Mouse (Mus musculus): ENCODE measurements around the gene Samd4.

GRCm38 (mm10) chr14:47023529-47023928, 140.9 kb downstream of the Samd4 start:
- TF ChIP-seq CTCF (conservative IDR thresholded peaks at IDR 0.05; ENCODE audit: low read length) = no peak
- no peak for TF ChIP-seq POU5F1 (IDR thresholded peaks at IDR 0.05; ENCODE audit: borderline replicate concordance, low read length)
- no peak for TF ChIP-seq NANOG (IDR thresholded peaks at IDR 0.05; ENCODE audit: borderline replicate concordance, low read length)
